Mouse (Mus musculus) spleen, adult 12 weeks (tissue): ENCODE measurements around the gene Ins2.

ENCODE experiments used
- DNase-seq: peaks from one replicate; pipeline ENCODE4 v3.0.0; 2022; ENCODE audit warnings: low spot score

The Ins2 gene

GRCm38 (mm10) chr7:142743281-142743680, at the start of gene Ins2:
Gene Ins2, minus strand, starts transcription at chr7:142743381.
- no peak for DNase-seq

GRCm38 (mm10) chr7:142792650-142793275, 49.6 kb upstream of the Ins2 start:
- no peak for DNase-seq

- DNase-seq: no peak
Measured at GRCm38 (mm10) chr7:142789667-142790066, 46.5 kb upstream of the Ins2 start.

- DNase-seq: peak; percentile 6
Measured at GRCm38 (mm10) chr7:142737772-142738171, 5.4 kb downstream of the Ins2 start.

GRCm38 (mm10) chr7:142736943-142737490, 6.2 kb downstream of the Ins2 start:
- no peak for DNase-seq

- no peak for DNase-seq
Measured at GRCm38 (mm10) chr7:142725973-142726372, 17.2 kb downstream of the Ins2 start.

- no peak for DNase-seq
Measured at GRCm38 (mm10) chr7:142720725-142721124, 22.5 kb downstream of the Ins2 start.

GRCm38 (mm10) chr7:142714783-142715498, 28.2 kb downstream of the Ins2 start:
- DNase-seq: no peak

- no peak for DNase-seq
Measured at GRCm38 (mm10) chr7:142706873-142707272, 36.3 kb downstream of the Ins2 start.

GRCm38 (mm10) chr7:142699334-142699860, 43.8 kb downstream of the Ins2 start:
- DNase-seq: no peak

- no peak for DNase-seq
Measured at GRCm38 (mm10) chr7:142678611-142679010, 64.6 kb downstream of the Ins2 start.

GRCm38 (mm10) chr7:142675644-142676043, 67.5 kb downstream of the Ins2 start:
- DNase-seq: no peak

- no peak for DNase-seq
Measured at GRCm38 (mm10) chr7:142675141-142675540, 68.0 kb downstream of the Ins2 start.

GRCm38 (mm10) chr7:142672120-142672519, 71.1 kb downstream of the Ins2 start:
- no peak for DNase-seq

GRCm38 (mm10) chr7:142671067-142671466, 72.1 kb downstream of the Ins2 start:
- DNase-seq: no peak

GRCm38 (mm10) chr7:142669751-142670625, 73.2 kb downstream of the Ins2 start, which contains the start of gene Gm49394:
Gene Gm49394, minus strand, starts transcription at chr7:142669942.
- DNase-seq: no peak

GRCm38 (mm10) chr7:142668328-142668727, 74.9 kb downstream of the Ins2 start:
- DNase-seq: no peak

GRCm38 (mm10) chr7:142667521-142667920, 75.7 kb downstream of the Ins2 start:
- no peak for DNase-seq

GRCm38 (mm10) chr7:142666659-142667058, 76.5 kb downstream of the Ins2 start, which contains the start of gene Igf2:
Gene Igf2, minus strand, starts transcription at chr7:142666816.
- DNase-seq: no peak

- DNase-seq: no peak
Measured at GRCm38 (mm10) chr7:142666109-142666508, 77.1 kb downstream of the Ins2 start.

- DNase-seq: no peak
Measured at GRCm38 (mm10) chr7:142665364-142665763, 77.8 kb downstream of the Ins2 start.

- no peak for DNase-seq
Measured at GRCm38 (mm10) chr7:142664465-142665029, 78.6 kb downstream of the Ins2 start.
